Mouse (Mus musculus): ENCODE results near the gene Ldlrad3. TPM values are rescaled to one million over a fixed set of nuclear protein-coding genes. Genes with fewer than 3 reads are reported as not detected.

Ldlrad3 gene
- 10.2 and 12.9 TPM in 2 replicates for total RNA-seq (2017)

- peak; percentile 75 to 90 for ATAC-seq (replicated peaks in 1 of 2; ENCODE audit: insufficient read depth in 1 of 2, low FRiP score in 2 of 2, low TSS enrichment in 1 of 2, low read depth in 1 of 2, poor library complexity in 2 of 2, severe bottlenecking in 2 of 2)
Measured at GRCm38 (mm10) chr2:102185951-102186561, at the start of gene Ldlrad3. Gene Ldlrad3 (minus strand): TSS chr2:102186385.

- no peak for ATAC-seq (replicated peaks in 1 of 2; ENCODE audit: insufficient read depth in 1 of 2, low FRiP score in 2 of 2, low TSS enrichment in 1 of 2, low read depth in 1 of 2, poor library complexity in 2 of 2, severe bottlenecking in 2 of 2)
Measured at GRCm38 (mm10) chr2:102231470-102231869, 45.3 kb upstream of the Ldlrad3 start.

- no peak for ATAC-seq (replicated peaks in 1 of 2; ENCODE audit: insufficient read depth in 1 of 2, low FRiP score in 2 of 2, low TSS enrichment in 1 of 2, low read depth in 1 of 2, poor library complexity in 2 of 2, severe bottlenecking in 2 of 2)
Measured at GRCm38 (mm10) chr2:102229126-102229525, 42.9 kb upstream of the Ldlrad3 start.

- no peak for ATAC-seq (replicated peaks in 1 of 2; ENCODE audit: insufficient read depth in 1 of 2, low FRiP score in 2 of 2, low TSS enrichment in 1 of 2, low read depth in 1 of 2, poor library complexity in 2 of 2, severe bottlenecking in 2 of 2)
Measured at GRCm38 (mm10) chr2:102228331-102228730, 42.1 kb upstream of the Ldlrad3 start.

- no peak for ATAC-seq (replicated peaks in 1 of 2; ENCODE audit: insufficient read depth in 1 of 2, low FRiP score in 2 of 2, low TSS enrichment in 1 of 2, low read depth in 1 of 2, poor library complexity in 2 of 2, severe bottlenecking in 2 of 2)
Measured at GRCm38 (mm10) chr2:102227839-102228238, 41.7 kb upstream of the Ldlrad3 start.

- peak in 1 of 2 experiments; percentile 17; a peak in 1 of 4 replicates for ATAC-seq (replicated peaks in 1 of 2; ENCODE audit: insufficient read depth in 1 of 2, low FRiP score in 2 of 2, low TSS enrichment in 1 of 2, low read depth in 1 of 2, poor library complexity in 2 of 2, severe bottlenecking in 2 of 2)
Measured at GRCm38 (mm10) chr2:102226274-102226673, 40.1 kb upstream of the Ldlrad3 start.

- no peak for ATAC-seq (replicated peaks in 1 of 2; ENCODE audit: insufficient read depth in 1 of 2, low FRiP score in 2 of 2, low TSS enrichment in 1 of 2, low read depth in 1 of 2, poor library complexity in 2 of 2, severe bottlenecking in 2 of 2)
Measured at GRCm38 (mm10) chr2:102223355-102224128, 37.4 kb upstream of the Ldlrad3 start.

- ATAC-seq (replicated peaks in 1 of 2; ENCODE audit: insufficient read depth in 1 of 2, low FRiP score in 2 of 2, low TSS enrichment in 1 of 2, low read depth in 1 of 2, poor library complexity in 2 of 2, severe bottlenecking in 2 of 2): no peak
Measured at GRCm38 (mm10) chr2:102222749-102223148, 36.6 kb upstream of the Ldlrad3 start.

- no peak for ATAC-seq (replicated peaks in 1 of 2; ENCODE audit: insufficient read depth in 1 of 2, low FRiP score in 2 of 2, low TSS enrichment in 1 of 2, low read depth in 1 of 2, poor library complexity in 2 of 2, severe bottlenecking in 2 of 2)
Measured at GRCm38 (mm10) chr2:102216817-102217216, 30.6 kb upstream of the Ldlrad3 start.

- ATAC-seq (replicated peaks in 1 of 2; ENCODE audit: insufficient read depth in 1 of 2, low FRiP score in 2 of 2, low TSS enrichment in 1 of 2, low read depth in 1 of 2, poor library complexity in 2 of 2, severe bottlenecking in 2 of 2): no peak
Measured at GRCm38 (mm10) chr2:102212096-102212495, 25.9 kb upstream of the Ldlrad3 start.

- ATAC-seq (replicated peaks in 1 of 2; ENCODE audit: insufficient read depth in 1 of 2, low FRiP score in 2 of 2, low TSS enrichment in 1 of 2, low read depth in 1 of 2, poor library complexity in 2 of 2, severe bottlenecking in 2 of 2): no peak
Measured at GRCm38 (mm10) chr2:102205672-102206399, 19.7 kb upstream of the Ldlrad3 start.

GRCm38 (mm10) chr2:102203478-102203877 lies 17.3 kb upstream of the Ldlrad3 start:
- no peak for ATAC-seq (replicated peaks in 1 of 2; ENCODE audit: insufficient read depth in 1 of 2, low FRiP score in 2 of 2, low TSS enrichment in 1 of 2, low read depth in 1 of 2, poor library complexity in 2 of 2, severe bottlenecking in 2 of 2)

- no peak for ATAC-seq (replicated peaks in 1 of 2; ENCODE audit: insufficient read depth in 1 of 2, low FRiP score in 2 of 2, low TSS enrichment in 1 of 2, low read depth in 1 of 2, poor library complexity in 2 of 2, severe bottlenecking in 2 of 2)
Measured at GRCm38 (mm10) chr2:102202211-102202770, 16.1 kb upstream of the Ldlrad3 start.

GRCm38 (mm10) chr2:102201198-102201948 lies 15.2 kb upstream of the Ldlrad3 start:
- ATAC-seq (replicated peaks in 1 of 2; ENCODE audit: insufficient read depth in 1 of 2, low FRiP score in 2 of 2, low TSS enrichment in 1 of 2, low read depth in 1 of 2, poor library complexity in 2 of 2, severe bottlenecking in 2 of 2): peak; percentile 42 to 83; a peak in 1 of 4 replicates

- ATAC-seq (replicated peaks in 1 of 2; ENCODE audit: insufficient read depth in 1 of 2, low FRiP score in 2 of 2, low TSS enrichment in 1 of 2, low read depth in 1 of 2, poor library complexity in 2 of 2, severe bottlenecking in 2 of 2): no peak
Measured at GRCm38 (mm10) chr2:102197332-102197731, 11.1 kb upstream of the Ldlrad3 start.

- ATAC-seq (replicated peaks in 1 of 2; ENCODE audit: insufficient read depth in 1 of 2, low FRiP score in 2 of 2, low TSS enrichment in 1 of 2, low read depth in 1 of 2, poor library complexity in 2 of 2, severe bottlenecking in 2 of 2): no peak
Measured at GRCm38 (mm10) chr2:102196709-102197108, 10.5 kb upstream of the Ldlrad3 start.

- ATAC-seq (replicated peaks in 1 of 2; ENCODE audit: insufficient read depth in 1 of 2, low FRiP score in 2 of 2, low TSS enrichment in 1 of 2, low read depth in 1 of 2, poor library complexity in 2 of 2, severe bottlenecking in 2 of 2): peak; percentile 58 to 62
Measured at GRCm38 (mm10) chr2:102195494-102195893, 9.3 kb upstream of the Ldlrad3 start.
